Mouse (Mus musculus) frontal cortex, postnatal 36 days (tissue): ENCODE data around the gene Abr.

Source experiments
- DNase-seq, 2 experiments: peaks; one replicate each; pipeline ENCODE4 v3.0.0; 2022; ENCODE audit warnings: low spot score in 2 of 2

The Abr gene

DNA sequence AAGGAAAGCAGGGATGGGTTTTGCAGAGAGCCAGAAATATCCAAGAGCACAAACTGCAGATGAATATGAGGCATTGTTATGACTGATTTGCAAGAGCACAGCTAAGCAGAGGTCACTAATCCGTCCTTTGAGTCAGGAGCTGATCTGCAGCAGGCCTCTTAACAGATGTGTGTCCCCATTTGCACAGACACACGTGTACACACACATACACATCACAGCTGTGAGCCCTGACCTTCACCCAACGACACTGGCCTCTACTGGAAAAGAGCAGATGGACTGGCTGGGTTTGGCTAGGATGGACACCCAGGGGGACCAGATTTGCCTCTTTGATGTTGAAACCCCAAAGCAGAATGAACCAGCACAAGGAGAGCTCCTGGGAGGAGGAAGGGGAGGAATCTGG lies 52.7 kb downstream of the Abr start:
- no peak for DNase-seq

DNA sequence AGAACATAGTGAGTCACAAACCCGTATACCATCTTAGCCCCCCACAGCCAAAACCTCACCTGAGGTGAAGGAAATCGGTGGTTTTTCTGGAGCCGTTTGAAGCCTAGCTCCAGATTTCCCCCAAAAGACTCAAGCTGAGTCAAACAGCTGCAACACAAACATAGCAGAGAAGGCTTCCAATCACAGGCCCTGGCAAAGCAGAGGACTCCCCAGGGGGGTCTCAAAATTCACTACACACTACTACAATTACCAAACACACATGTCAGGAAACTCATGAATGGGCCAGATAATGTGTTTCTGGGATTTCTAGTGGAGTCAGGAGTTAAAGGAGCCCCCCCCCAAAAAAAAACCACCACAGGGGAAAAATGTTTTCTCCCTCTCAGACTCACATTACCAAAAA lies 56.0 kb downstream of the Abr start:
- no peak for DNase-seq

DNA sequence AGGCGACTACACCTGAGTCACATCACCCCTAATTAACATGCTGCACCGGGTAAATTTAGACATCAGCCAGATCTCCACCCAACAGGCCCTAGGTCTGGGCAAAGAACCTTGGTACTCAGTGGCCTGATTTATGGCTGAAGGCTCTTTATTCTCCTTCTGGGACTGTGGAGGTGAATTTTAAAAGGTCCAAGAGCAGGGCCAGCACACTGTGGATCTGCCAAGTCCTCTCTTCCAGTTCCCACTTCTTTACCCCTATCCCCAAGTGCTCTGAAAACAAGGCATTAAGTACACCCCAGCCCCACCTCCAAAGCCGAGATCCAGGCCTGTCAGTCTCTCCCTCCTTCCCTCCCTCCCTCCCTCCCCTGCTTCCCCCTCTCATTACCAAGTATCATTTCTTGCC lies 59.5 kb downstream of the Abr start:
- DNase-seq: peak in 1 of 2 experiments; percentile 39

- peak in 1 of 2 experiments; percentile 34 for DNase-seq
Measured at GRCm38 (mm10) chr11:76562165-76562564, 59.9 kb downstream of the Abr start.

DNA sequence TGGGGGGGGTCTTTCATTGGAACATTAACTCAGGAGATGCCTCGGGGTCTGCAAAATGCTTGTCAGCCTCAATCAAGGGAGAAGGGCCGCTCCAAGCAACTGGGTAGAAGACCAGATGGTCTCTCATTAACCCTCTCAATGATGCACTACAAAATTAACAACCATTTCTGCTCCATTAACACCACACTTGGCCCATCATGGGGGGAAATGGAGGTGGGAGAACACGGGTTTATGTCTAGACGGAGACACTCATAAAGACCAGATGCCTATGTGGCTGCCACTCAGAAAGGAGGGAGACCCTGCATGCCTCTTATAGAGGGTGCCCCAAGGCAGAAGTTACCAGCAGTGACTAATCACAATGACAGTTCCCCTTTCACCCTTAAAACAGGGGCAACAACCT lies 64.3 kb downstream of the Abr start:
- no peak for DNase-seq

GRCm38 (mm10) chr11:76548153-76548721 lies 73.9 kb downstream of the Abr start:
- DNase-seq: no peak

- DNase-seq: no peak
Measured at GRCm38 (mm10) chr11:76547420-76547819, 74.7 kb downstream of the Abr start.

DNA sequence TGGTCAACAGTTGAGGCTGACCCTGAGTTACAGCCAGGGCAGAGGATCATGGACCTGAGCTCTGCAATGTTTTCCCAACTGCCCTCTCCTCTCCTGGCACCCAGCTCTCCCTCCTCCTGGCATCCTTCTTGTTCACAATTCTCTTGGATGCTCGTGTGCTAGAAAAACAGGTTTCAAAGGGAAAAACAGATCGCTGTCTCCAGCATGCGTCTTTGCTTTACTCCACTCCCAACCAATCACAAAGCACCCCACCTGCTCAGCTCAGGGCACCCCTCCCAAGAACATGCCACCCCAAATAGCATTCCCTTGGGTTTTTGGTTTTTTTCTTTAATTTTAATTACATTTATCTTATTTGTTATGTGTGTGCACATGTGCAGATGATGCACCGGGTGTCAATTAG lies 75.7 kb downstream of the Abr start:
- DNase-seq: no peak

DNA sequence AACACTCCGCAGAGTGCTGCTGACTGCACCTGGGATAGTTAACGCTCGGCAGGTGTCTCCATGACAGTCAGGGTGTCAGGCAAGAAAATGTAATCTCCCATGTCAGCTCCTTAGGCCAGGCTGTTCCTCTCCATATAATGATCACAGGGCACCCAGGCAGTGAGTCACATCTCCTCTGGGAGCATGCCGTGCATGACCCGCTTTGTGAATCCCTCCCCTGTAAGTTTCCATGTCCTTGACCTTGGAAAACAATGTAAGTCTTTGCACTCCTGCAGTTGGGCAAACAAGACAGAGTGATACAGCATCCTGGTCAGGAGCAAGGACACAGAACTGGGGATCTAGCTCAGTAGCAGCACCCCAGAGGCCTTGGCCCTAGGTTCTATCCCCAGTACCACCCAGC lies 78.8 kb downstream of the Abr start:
- DNase-seq: no peak

GRCm38 (mm10) chr11:76540973-76541372 lies 81.1 kb downstream of the Abr start:
- DNase-seq: peak; percentile 68 to 74

- no peak for DNase-seq
Measured at GRCm38 (mm10) chr11:76537401-76537800, 84.7 kb downstream of the Abr start.

- no peak for DNase-seq
Measured at GRCm38 (mm10) chr11:76536576-76537354, 85.3 kb downstream of the Abr start.

GRCm38 (mm10) chr11:76532001-76532400 lies 90.1 kb downstream of the Abr start:
- DNase-seq: no peak

GRCm38 (mm10) chr11:76530966-76531678 lies 91.0 kb downstream of the Abr start:
- DNase-seq: peak; percentile 57 to 62

DNA sequence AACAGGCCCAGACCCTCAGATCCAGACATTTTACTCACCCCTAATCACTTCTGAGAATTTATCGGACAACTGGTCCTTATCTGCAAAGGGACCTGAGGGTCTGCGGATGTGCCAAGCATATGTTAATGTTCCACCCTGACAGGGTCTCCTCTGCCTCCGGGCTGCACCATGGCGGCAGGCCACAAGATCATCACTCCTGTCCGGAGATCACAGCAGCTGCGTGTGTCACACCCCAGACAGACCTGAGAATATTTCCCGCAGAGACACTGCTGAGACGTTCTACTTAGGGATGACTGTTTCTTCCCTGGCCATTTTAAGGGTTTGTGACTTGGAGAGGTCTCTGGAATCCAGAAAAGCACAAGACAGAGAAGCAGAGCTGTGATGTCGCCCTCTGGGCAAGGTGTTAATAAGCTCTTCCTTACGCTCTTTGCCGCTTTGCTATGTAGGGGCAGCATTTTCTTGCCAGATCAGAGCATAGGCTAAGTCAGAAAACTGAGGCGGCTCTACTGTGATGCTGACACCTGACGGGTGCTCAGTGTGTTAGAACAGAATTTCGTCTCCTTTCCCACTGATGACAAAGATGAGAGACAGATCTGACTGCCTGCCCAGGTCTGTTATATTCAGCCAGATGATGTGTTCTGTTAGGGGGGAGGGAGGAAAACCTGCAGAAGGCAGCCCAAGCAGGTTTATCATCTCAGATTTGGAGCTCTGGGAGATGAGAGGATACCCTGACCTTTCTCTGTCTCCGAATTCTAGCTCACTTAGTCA lies 91.8 kb downstream of the Abr start:
- no peak for DNase-seq

DNA sequence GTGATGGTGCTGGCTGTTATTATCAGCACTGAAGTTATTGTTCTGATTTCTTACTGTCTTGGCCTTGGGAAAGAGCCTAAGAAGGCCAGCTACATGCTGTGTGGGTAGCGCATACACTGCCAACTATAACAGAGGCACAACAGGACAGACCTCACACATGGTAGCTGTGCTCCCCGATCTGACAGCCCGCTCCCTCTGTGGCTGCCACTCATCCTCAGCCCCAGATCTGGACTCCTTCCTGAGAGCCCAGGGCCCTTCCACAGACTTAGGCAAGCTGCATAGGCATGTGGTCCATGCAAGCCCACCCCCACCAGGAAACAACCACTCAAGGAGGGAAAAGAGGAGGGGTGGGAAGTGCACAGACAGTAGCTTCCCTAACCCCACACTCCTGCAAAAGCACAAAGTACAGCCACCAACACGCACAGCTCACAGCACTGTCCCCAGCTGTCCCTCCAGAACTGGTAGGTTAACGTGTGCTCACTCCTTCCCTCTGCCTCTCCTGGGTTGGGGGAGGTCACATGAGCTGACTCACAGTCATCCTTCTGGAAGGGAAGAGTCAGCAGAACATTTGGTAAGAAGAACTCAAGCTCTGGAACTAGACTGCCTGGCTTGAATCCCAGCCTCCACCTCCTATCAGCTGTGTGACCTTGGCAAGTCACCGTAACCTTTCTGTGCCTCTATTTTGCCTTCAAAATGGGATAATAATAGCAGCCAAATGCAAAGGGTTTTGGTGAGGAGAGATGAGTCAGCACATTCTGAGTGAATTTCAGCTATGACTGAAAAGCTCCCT lies 92.6 kb downstream of the Abr start:
- DNase-seq: peak; percentile 62

- no peak for DNase-seq
Measured at GRCm38 (mm10) chr11:76525646-76526351, 96.3 kb downstream of the Abr start.

- DNase-seq: peak in 1 of 2 experiments; percentile 80
Measured at GRCm38 (mm10) chr11:76524947-76525346, 97.2 kb downstream of the Abr start.

DNA sequence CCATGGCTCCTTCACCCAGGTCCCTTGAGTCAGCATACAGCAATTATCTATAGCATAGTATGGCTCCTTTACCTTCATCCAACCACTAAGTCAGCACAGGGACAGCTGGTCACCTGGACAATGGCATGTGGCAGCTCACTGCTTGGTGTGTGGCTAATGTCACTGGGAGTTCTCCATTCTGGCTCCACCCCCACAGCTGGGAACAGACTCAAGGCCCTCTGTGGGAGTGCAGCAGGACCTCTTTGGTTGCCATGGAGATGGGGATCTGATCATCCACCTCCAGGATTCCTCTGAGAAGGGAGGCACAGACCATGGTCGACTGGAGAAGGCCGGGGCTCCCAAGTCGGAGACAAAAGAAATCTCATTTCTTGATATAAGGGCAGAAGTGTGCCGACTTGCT lies 98.8 kb downstream of the Abr start:
- peak; percentile 72 to 77 for DNase-seq

GRCm38 (mm10) chr11:76520889-76521288 lies 101.2 kb downstream of the Abr start:
- no peak for DNase-seq

GRCm38 (mm10) chr11:76518613-76519012 lies 103.5 kb downstream of the Abr start:
- DNase-seq: no peak
